Mouse (Mus musculus) megakaryocyte, embryonic 14.5 days (primary cell): Measurements from ENCODE around the gene Tbc1d13. TPM values are rescaled to one million over a fixed set of nuclear protein-coding genes. Genes with fewer than 3 reads are reported as not detected.

Experiments
- H3K27me3 ChIP-seq: replicated peaks from 2 replicates; pipeline ENCODE3; 2012; ENCODE audit warnings: inconsistent platforms
- H3K36me3 ChIP-seq: replicated peaks from 2 replicates; pipeline ENCODE3; 2012; ENCODE audit warnings: low read length, inconsistent platforms, mixed read lengths
- H3K4me1 ChIP-seq: 2 replicates; pipeline ENCODE4 v1.6.1; 2012; ENCODE audit warnings: inconsistent platforms
- H3K4me3 ChIP-seq: replicated peaks from 2 replicates; pipeline ENCODE3; 2012; ENCODE audit warnings: moderate library complexity, mild to moderate bottlenecking, inconsistent platforms
- H3K9me3 ChIP-seq: 2 replicates; pipeline ENCODE4 v1.6.1; 2012; ENCODE audit warnings: inconsistent platforms
- FLI1 ChIP-seq: IDR thresholded peaks from 2 replicates; pipeline ENCODE4 v1.6.1; 2012; ENCODE audit warnings: low read length, inconsistent platforms, mixed read lengths
- GATA1 ChIP-seq: IDR thresholded peaks from 3 replicates; pipeline ENCODE4 v1.6.1; 2012; ENCODE audit warnings: mixed read lengths, low read length, inconsistent platforms, borderline replicate concordance
- polyA plus RNA-seq: library from polyadenylated mRNA; stranded (reverse); fragments of >175 nt; gene quantifications from 2 replicates; pipeline ENCODE4 v1.2.3, GENCODE M21; 2012; ENCODE audit warnings: low replicate concordance; ENCODE audit not compliant: insufficient read depth

The Tbc1d13 gene
- polyA plus RNA-seq, 1 experiment: 18.0 TPM

- Histone ChIP-seq H3K36me3 (peaks cover 91% of the 10 kb centered on the region), H3K27me3 (peaks cover 2% of the 10 kb centered on the region), H3K4me3 (no peak overlapping the region), H3K9me3 (no peaks in the 10 kb centered on the region), H3K4me1 (peaks cover 42% of the 10 kb centered on the region)
- TF ChIP-seq FLI1 (no peak), GATA1 (no peak)
These were observed 33.3 kb upstream of the Tbc1d13 start for GRCm38 (mm10) chr2:30100214-30100613.

DNA sequence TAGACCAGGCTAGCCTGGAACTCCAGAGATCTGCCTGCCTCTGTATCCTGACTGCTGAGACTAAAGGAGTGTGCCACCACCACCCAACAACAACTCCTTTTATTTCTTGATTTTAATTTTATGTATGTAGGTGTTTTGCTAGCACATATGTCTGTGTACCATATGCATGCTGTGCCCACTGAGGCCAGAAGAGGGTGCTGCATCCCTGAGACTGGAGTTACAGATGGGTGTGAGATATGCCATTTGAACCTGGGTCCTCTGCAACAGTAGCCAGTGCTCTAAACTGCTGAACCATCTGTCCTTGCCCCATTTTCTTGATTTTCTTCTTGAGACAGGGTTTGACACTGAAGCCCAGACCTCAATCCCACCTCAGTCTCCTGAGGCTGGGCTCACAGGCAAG lies 27.2 kb upstream of the Tbc1d13 start:
- Histone ChIP-seq H3K4me1 (peaks cover 49% of the 10 kb centered on the region), H3K4me3 (no peak overlapping the region), H3K9me3 (no peaks in the 10 kb centered on the region), H3K27me3 (peaks cover 2% of the 10 kb centered on the region), H3K36me3 (peaks cover 97% of the 10 kb centered on the region)
- no peak for TF ChIP-seq FLI1
- TF ChIP-seq GATA1: no peak

- no peak for TF ChIP-seq FLI1
- TF ChIP-seq GATA1: no peak
- no peak overlapping the region for H3K4me3 ChIP-seq
- peaks cover 62% of the 10 kb centered on the region for H3K4me1 ChIP-seq
- H3K36me3 ChIP-seq: peaks cover 92% of the 10 kb centered on the region
- H3K27me3 ChIP-seq: peaks cover 2% of the 10 kb centered on the region
- no peaks in the 10 kb centered on the region for H3K9me3 ChIP-seq
These were observed 25.9 kb upstream of the Tbc1d13 start for GRCm38 (mm10) chr2:30107646-30108045.

DNA sequence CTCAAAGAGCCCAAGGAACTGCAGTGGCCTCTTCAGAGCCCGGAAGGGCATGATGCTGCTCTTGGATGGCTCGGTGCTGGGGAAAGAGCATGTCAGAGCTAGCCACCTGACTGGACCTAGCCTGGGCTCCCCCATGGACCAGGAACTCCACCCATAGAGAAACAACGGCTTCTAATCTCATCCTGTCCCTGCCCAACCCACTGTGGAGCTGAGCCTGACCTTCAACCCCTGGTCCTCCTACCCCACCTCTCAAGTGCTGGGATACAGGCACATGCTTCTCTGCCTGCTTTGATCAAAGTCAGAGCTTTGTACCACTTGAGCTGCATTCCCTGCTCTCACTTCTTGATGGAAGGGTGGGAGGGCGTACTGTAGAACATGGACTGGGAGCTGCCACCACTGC lies 25.3 kb upstream of the Tbc1d13 start:
- no peak for TF ChIP-seq GATA1
- TF ChIP-seq FLI1: no peak
- peaks cover 68% of the 10 kb centered on the region for H3K4me1 ChIP-seq
- no peaks in the 10 kb centered on the region for H3K9me3 ChIP-seq
- H3K36me3 ChIP-seq: peaks cover 92% of the 10 kb centered on the region
- H3K27me3 ChIP-seq: peaks cover 2% of the 10 kb centered on the region
- H3K4me3 ChIP-seq: no peak overlapping the region

DNA sequence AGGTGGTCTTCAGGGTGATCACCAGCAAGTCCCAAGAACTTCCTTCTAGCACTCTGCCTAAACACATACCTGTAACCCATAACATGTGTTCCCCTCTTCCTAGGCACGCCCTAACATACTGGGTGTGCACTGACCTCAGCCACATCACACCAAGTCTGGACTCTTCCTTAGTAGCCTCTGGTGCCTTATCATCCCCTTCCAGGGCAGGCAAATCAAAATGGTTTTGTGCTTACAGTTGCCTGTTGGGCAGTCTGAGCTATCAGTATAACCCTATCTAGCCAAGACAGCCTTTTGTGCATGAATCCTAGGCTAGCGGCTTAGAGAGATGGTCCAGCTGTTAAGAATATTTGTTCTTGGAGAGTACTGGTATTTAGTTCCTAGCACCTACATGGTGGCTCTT lies 22.0 kb upstream of the Tbc1d13 start:
- Histone ChIP-seq H3K9me3 (no peaks in the 10 kb centered on the region), H3K36me3 (peaks cover 88% of the 10 kb centered on the region), H3K4me3 (no peak overlapping the region), H3K27me3 (no peaks in the 10 kb centered on the region), H3K4me1 (peaks cover 86% of the 10 kb centered on the region)
- TF ChIP-seq GATA1 (no peak), FLI1 (no peak)

DNA sequence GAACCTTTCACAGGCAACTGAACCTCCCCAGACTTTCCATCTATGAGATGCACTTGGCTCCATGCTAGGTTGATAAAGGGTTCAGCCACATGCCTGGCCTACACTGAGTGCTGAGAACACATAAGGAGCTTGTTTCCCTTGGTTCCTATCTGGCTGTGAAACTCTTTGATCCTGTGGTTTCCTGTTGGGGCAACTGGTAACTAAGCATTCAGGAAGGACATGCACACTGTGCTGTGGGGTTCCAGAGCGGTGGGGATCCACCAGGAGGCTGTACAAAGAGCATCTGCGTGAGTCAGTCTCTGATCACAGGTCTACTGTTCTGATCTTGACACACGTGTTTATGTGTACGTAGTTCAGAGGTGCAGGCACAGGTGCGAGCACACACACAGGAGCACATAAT lies 21.0 kb upstream of the Tbc1d13 start:
- H3K4me3 ChIP-seq: peak overlapping the region; percentile 79
- TF ChIP-seq FLI1 (0 out of 2 replicates have a peak, but pooled peaks have one; percentile 29), GATA1 (no peak; the same call in 2 of the 3 replicates)
- H3K36me3 ChIP-seq: peaks cover 80% of the 10 kb centered on the region
- peaks cover 85% of the 10 kb centered on the region for H3K4me1 ChIP-seq
- H3K9me3 ChIP-seq: no peaks in the 10 kb centered on the region
- H3K27me3 ChIP-seq: no peaks in the 10 kb centered on the region

GRCm38 (mm10) chr2:30119641-30120051 lies 13.9 kb upstream of the Tbc1d13 start:
- Histone ChIP-seq H3K36me3 (peaks cover 64% of the 10 kb centered on the region), H3K4me1 (peaks cover 72% of the 10 kb centered on the region), H3K4me3 (no peak overlapping the region), H3K9me3 (no peaks in the 10 kb centered on the region), H3K27me3 (no peaks in the 10 kb centered on the region)
- TF ChIP-seq FLI1 (no peak), GATA1 (no peak)

GRCm38 (mm10) chr2:30120269-30120668 lies 13.3 kb upstream of the Tbc1d13 start:
- Histone ChIP-seq H3K4me1 (peaks cover 72% of the 10 kb centered on the region), H3K27me3 (no peaks in the 10 kb centered on the region), H3K36me3 (peaks cover 57% of the 10 kb centered on the region), H3K9me3 (no peaks in the 10 kb centered on the region), H3K4me3 (peak overlapping the region; percentile 9)
- TF ChIP-seq FLI1 (no peak), GATA1 (no peak)

DNA sequence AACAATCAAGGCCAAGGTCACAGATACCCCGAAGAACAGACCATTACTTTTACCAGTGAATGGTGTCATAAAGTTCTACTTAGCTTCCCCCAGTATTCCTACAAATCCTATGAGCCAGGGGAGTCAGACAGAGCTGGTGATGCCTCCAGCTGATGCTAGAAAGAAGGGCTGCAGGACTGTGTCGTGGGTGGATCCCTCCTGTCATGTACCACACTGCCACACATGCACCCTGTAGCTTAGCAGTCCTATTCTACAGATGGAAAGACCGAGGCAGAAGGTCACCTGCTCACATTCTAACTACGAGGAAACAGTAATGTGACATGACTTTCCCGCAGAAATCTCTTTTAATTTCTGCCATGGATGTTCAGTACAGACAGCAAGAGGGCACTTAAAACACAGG lies 10.8 kb upstream of the Tbc1d13 start:
- Histone ChIP-seq H3K27me3 (no peaks in the 10 kb centered on the region), H3K9me3 (no peaks in the 10 kb centered on the region), H3K4me3 (peak overlapping the region; percentile 99), H3K4me1 (peaks cover 68% of the 10 kb centered on the region), H3K36me3 (peaks cover 43% of the 10 kb centered on the region)
- TF ChIP-seq FLI1 (no peak), GATA1 (no peak)

GRCm38 (mm10) chr2:30123729-30124471 lies 9.6 kb upstream of the Tbc1d13 start:
- Histone ChIP-seq H3K4me1 (peaks cover 72% of the 10 kb centered on the region), H3K36me3 (peaks cover 33% of the 10 kb centered on the region), H3K4me3 (peak overlapping the region; percentile 99), H3K9me3 (no peaks in the 10 kb centered on the region), H3K27me3 (no peaks in the 10 kb centered on the region)
- TF ChIP-seq FLI1: no peak
- TF ChIP-seq GATA1: no peak
